Mouse (Mus musculus) fibroblast of lung, adult 2 months (primary cell): ENCODE measurements at regions not wholly inside any gene's neighbourhood (a gene's known extent, or its start where the extent isn't known, plus 50 kb on each side); places are given as distances from the start of the nearest gene placed in this dataset.

Source experiments
- DNase-seq: peaks from one replicate; pipeline ENCODE4 v3.0.0-alpha.2; 2011; ENCODE audit warnings: low read depth

- no peak for DNase-seq
These were observed 163.6 kb downstream of the Aldoart1 start for GRCm38 (mm10) chr4:72688842-72689241.

- DNase-seq, result no peak
These were observed 178.4 kb downstream of the Aldoart1 start for GRCm38 (mm10) chr4:72674006-72674405.

DNA sequence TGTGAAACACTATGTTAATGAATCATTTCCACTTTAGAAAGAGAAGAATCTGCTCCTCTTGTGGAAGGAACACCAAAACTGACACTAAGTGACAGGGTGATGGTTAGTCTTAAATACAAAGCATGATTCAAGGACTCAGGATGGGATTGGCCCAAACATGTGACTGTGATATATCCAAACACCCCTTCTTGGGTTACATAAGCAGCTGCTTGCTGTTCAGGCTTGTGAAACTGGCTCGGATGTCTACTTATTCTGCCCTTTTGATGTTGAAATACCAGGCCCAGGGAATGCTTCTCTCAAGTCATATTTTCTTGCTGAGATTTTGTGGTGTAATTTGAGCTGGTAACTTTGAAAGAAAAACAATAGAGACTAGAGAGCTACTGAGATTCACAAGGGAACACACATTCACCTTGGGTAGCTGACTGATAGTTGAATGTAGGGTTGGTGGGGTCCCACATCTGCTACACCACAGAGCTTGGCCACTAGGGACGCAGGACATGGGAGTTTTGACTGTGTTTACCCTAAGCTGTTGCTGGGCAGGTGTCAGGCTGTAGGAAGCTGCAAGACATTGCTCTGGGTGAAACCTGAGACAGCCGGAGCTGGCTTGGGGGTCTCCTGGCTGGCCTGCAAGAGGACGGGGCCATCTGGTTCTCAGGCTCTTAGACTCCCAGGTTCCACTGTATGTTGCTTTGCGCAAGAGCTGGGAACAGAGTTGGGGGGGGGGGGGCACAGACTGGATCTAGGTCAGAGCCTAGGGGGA lies 180.6 kb downstream of the Aldoart1 start:
- no peak for DNase-seq

GRCm38 (mm10) chr4:72669827-72670494 lies 182.5 kb downstream of the Aldoart1 start:
- no peak for DNase-seq

DNA sequence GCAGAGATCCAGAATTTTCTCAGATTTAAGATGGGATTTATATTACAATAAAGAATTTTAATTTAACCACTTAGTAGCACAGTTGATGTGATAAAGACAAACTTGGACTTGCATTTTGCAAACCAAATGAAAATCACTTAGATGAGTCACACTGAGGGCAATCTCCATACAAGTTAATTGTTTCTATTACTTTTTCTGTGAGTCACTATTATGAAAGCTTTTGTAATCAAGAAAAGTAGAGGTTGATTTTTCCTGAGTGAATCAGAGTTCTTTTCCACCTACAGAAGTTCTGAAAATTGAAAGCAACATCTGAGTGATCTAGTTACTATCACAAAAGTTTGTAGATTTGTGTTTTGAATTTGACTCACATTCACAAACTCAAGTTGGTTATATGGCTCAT lies 188.1 kb downstream of the Aldoart1 start:
- no peak for DNase-seq

DNA sequence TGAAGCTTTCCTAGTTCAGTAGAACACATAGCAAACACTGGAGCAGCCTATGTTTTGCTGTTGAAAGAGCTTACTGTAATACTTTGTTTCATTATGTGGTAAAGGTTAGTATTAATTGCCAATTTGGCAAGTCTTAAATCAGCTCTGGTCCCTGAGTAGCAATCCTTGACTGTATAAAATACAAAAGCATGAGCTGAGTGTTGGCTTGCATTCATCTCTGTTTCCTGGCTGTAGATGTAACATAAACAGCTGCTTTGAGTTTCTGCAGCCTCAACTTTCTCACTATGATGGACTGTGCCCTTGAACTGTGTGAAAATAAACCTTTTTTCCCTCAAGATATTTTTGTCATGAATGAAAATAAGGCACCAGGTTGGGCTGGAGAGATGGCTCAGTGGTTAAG lies 190.0 kb downstream of the Aldoart1 start:
- no peak for DNase-seq

GRCm38 (mm10) chr4:72656206-72656605 lies 196.2 kb downstream of the Aldoart1 start:
- no peak for DNase-seq

DNA sequence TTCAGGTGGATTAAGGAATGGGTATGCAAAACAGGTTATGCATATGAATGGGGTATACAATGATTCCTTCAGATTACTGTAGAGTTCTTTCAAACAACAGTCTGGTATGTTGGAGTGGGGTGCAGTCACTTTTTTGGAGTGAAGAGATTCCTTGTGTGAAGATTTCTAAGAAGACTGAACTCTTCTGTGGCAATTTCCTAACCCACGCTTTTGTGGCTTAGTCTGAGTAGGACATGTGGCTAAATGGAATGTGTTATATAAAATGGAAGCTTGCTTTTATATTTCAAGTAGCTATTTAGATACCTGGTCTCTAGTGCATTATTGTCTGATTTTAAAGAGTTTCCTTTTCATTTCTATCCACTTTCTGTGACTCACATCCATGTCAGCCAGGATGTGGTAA lies 205.3 kb downstream of the Aldoart1 start:
- no peak for DNase-seq

DNA sequence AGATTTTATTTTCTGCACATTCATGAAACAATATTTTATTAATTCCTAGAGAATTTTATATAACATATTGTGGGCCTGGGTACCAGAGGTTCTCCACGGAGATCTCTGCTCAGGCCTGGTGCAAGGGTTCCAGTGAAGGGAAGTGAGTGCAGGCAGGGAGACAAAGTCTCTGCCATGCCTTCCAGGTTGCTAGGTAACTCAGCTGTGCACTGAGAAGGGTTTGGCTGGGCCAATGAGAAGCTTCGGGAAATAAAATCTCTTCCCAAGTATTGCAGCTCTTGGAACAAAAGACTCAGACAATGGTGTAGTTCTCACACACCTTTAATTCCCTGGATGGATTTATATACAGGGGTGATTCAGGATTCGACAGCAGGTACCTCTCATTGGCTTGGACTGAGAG lies 223.0 kb downstream of the Aldoart1 start:
- DNase-seq, result no peak

GRCm38 (mm10) chr4:72627219-72627930 lies 225.1 kb downstream of the Aldoart1 start:
- DNase-seq, result no peak

- no peak for DNase-seq
These were observed 247.3 kb downstream of the Aldoart1 start for GRCm38 (mm10) chr4:72605107-72605506.

DNA sequence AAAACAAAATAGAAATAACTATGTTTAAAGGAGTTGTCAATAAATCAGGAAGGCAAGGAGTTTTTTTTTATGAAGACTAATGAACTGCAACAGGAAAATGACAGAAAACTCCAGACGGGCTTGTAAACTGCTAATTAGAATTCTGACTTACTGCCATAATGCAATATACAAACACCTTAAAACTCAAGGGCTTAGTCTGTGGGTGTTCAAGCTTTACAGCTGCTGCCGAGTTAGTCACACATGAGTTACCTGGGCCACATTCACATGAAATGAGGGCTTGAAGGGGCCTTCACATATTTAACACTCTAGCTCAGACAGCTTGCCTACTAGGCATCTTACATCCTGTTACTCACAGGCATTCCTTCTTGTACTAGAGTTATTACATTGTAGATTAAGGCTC lies 256.9 kb downstream of the Aldoart1 start:
- DNase-seq, result no peak

DNA sequence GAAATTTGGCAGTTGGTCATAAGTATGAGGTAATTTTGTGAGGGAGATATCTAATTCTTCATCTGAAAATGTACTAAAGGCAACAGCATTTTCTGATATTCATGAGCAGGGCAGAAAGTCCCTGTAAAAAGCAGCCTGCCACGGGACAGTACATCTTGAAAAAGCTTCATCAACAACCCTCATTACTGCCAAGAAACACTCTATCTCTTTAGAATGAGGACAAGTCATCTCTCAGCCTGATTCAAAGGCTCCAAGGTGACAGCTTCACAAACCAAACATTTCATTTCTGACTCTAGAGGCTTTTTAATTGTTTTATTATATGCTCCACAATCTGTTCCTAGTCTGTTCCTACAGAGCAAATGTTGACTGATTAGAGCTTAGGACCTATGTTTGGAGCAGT lies 260.3 kb downstream of the Aldoart1 start:
- DNase-seq, result no peak

DNA sequence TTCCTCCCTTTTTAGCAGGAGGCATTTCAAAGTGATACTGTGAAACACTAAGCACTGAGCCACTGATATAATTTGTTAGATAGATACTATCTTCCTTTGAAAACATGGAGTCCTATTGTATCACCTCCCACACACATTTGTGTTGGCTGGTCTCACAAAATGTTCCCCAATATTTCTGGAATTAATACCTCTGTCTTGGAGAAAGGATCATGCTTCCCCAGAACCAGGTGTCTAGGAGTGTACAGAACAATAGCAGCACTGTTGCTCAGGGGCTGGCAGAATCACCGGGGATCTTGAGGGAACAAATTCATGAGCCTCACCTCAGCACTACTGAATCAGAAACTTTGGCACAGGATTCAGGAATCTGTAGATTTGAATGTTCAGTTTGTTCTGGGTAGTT lies 277.5 kb downstream of the Aldoart1 start:
- DNase-seq, result peak; percentile 25

GRCm38 (mm10) chr4:72571924-72572323 lies 280.5 kb downstream of the Aldoart1 start:
- no peak for DNase-seq

DNA sequence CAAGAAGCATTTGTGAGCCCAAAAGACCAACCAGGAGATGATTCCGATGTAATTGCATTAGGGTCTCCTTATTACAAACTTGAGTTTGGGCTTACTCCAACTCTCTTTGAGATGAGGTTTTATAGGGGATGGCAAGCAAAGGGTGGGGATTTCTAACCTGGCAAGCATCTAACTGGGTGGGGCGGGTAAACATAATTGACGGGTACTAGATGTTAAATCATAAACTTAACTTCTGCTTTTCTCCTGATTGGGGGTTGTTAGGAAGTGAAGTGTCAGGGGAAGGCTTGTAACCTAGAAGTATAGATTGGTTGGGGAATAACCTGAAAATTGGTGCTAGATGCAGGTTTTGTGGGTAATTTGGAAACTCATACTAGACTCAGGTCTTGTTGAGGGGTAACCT lies 287.2 kb downstream of the Aldoart1 start:
- DNase-seq, result no peak

GRCm38 (mm10) chr4:72562909-72563676 lies 289.3 kb downstream of the Aldoart1 start:
- no peak for DNase-seq

DNA sequence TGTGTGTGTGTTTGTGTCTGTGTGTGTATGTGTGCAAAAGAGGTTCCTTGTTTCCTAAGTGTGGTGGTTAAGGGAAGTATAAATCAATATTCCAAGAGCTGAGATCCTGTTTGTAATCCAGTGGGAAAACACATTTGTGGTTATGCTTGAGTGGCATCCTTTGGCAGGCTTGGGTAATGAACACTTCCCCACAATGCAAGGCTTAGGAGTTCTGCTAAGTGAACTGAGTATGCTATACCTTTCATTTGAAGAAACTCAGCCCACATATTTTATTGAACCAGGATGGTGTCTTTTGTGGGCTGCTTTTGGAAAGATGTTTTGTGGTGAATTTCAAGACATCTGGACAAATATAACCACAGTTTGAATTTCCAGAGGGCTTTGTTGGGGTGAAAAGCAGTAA lies 298.2 kb downstream of the Aldoart1 start:
- DNase-seq, result no peak

- no peak for DNase-seq
These were observed 317.9 kb downstream of the Aldoart1 start for GRCm38 (mm10) chr4:72534563-72534962.

DNA sequence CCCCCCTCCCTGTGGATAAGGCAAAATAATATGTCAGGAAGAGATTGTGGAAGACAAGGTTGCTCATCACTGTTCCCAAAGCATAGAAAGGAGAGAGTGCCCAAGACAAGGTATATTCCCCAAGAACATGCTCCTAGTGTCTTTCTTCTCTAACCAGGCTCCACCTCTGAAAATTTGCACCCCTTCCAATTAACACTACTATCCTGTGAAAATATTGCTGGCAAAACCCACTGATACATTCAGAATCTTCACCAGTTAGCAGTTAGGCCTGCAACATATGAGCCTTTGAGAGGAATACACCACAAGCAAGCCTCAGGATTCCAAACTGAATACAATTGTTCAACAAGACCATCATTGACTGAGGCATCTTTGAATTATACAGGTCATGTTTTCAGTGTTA lies 323.9 kb upstream of the Tle1 start:
- no peak for DNase-seq

DNA sequence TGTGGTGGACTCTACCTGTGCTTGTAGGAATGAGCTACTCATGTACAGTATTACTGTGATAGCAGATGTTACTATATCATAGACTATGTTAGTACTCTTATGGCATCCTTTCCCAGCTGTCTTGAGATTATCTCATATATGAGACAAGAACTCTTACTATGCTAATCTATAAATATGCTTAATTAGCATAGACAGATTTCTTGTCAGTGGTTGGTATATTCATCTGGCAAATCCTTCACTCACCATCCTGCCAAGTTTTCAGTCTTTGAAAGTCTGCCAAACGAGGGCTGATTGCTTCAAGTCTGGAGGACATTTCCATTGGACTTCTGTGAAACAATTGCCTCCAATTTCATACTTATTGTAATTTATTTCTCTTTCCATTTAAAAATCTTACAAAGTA lies 323.4 kb upstream of the Tle1 start:
- DNase-seq, result no peak

- no peak for DNase-seq
These were observed 310.5 kb upstream of the Tle1 start for GRCm38 (mm10) chr4:72511220-72511619.
